9 mouse cellular contexts compared by ENCODE assay signal in genomic region chr11:36678057-36678396, GRCm38 (mm10).
A peak's percentile ranks its signal among the peaks of the same experiment; 100 is the strongest.
DNase-seq lines count a peak whose midpoint lies in the region; ATAC-seq lines count a peak whose summit lies in the region.
"Had no signal": no experiment of that assay in that cellular context is flagged by ENCODE, and none has a peak within 500 bp of the region (broad histone marks: within the 10 kb centered on the region; RNA-seq: fewer than 3 reads in every experiment).

No protein-coding gene starts in this region.

- H3K4me3 ChIP-seq in kidney, embryonic 15.5 days (replicated peaks): peak overlapping the region; percentile 48
- peak overlapping the region; percentile 56 for H3K4me3 ChIP-seq in hindbrain, embryonic 13.5 days
- peak overlapping the region; percentile 51 for H3K4me3 ChIP-seq in midbrain, embryonic 15.5 days
- H3K4me3 ChIP-seq: erythroblast, embryonic 14.5 days had no signal

- intact Hi-C loops in gastrocnemius, postnatal 36 days (cut with DNase I): no loop called here

- ATAC-seq in kidney, embryonic 15.5 days (replicated peaks; ENCODE audit: low FRiP score): peak; percentile 53
- ATAC-seq in hindbrain, embryonic 13.5 days (ENCODE audit: low FRiP score): no peak; the same call in 1 of the 2 replicates
- peak; percentile 76 for ATAC-seq in midbrain, embryonic 15.5 days (replicated peaks)

- no peak for DNase-seq in kidney, adult 9 months
- peak; percentile 61 for DNase-seq in embryo, embryonic 11 days
- no peak for DNase-seq in urinary bladder, postnatal 36 days (ENCODE audit: low spot score in 2 of 2)
- no peak for DNase-seq in gastrocnemius, postnatal 36 days
- DNase-seq in T-cell, adult 2 months (ENCODE audit: low spot score): no peak

- peaks cover 16% of the 10 kb centered on the region for H3K27me3 ChIP-seq in kidney, embryonic 15.5 days
- no peaks in the 10 kb centered on the region for H3K27me3 ChIP-seq in hindbrain, embryonic 13.5 days
- no peaks in the 10 kb centered on the region for H3K27me3 ChIP-seq in midbrain, embryonic 15.5 days (replicated peaks)

- H3K36me3 ChIP-seq in kidney, embryonic 15.5 days: no peaks in the 10 kb centered on the region
- H3K36me3 ChIP-seq in hindbrain, embryonic 13.5 days: no peaks in the 10 kb centered on the region
- no peaks in the 10 kb centered on the region for H3K36me3 ChIP-seq in midbrain, embryonic 15.5 days (replicated peaks)

- H3K9me3 ChIP-seq in kidney, embryonic 15.5 days (replicated peaks): no peaks in the 10 kb centered on the region
- no peaks in the 10 kb centered on the region for H3K9me3 ChIP-seq in hindbrain, embryonic 13.5 days
- no peaks in the 10 kb centered on the region for H3K9me3 ChIP-seq in midbrain, embryonic 15.5 days

- peak overlapping the region; percentile 67 for H3K4me2 ChIP-seq in kidney, embryonic 15.5 days
- peak overlapping the region; percentile 76 for H3K4me2 ChIP-seq in hindbrain, embryonic 13.5 days
- H3K4me2 ChIP-seq in midbrain, embryonic 15.5 days: peak overlapping the region; percentile 54

- whole genome bisulfite sequencing in kidney, embryonic 15.5 days: 13% methylated on average over 10 of the region's 10 CpGs
- 7% methylated on average over 10 of the region's 10 CpGs for WGBS in hindbrain, embryonic 13.5 days
- WGBS in midbrain, embryonic 15.5 days: 1% methylated on average over 10 of the region's 10 CpGs

- peak overlapping the region; percentile 79; the same call in 1 of the 2 replicates for H3K27ac ChIP-seq in kidney, embryonic 15.5 days
- H3K27ac ChIP-seq in hindbrain, embryonic 13.5 days: peak overlapping the region; percentile 97
- peak overlapping the region; percentile 97 for H3K27ac ChIP-seq in midbrain, embryonic 15.5 days

- H3K4me1 ChIP-seq in kidney, embryonic 15.5 days: 0 out of 2 replicates have a peak, but pooled peaks cover 4% of the 10 kb centered on the region
- H3K4me1 ChIP-seq in hindbrain, embryonic 13.5 days (replicated peaks): peaks cover 36% of the 10 kb centered on the region
- H3K4me1 ChIP-seq in midbrain, embryonic 15.5 days: peaks cover 30% of the 10 kb centered on the region

- no peak overlapping the region for H3K9ac ChIP-seq in kidney, embryonic 15.5 days
- peak overlapping the region; percentile 81 for H3K9ac ChIP-seq in hindbrain, embryonic 13.5 days
- peak overlapping the region; percentile 67 for H3K9ac ChIP-seq in midbrain, embryonic 15.5 days
